Mouse (Mus musculus) kidney, postnatal 0 days (tissue): ENCODE measurements around the gene Barhl1. TPM values are rescaled to one million over a fixed set of nuclear protein-coding genes. Genes with fewer than 3 reads are reported as not detected.
A peak's percentile ranks its signal among the peaks of the same experiment; 100 is the strongest.

Experiments used
- ATAC-seq: fragments of 200-750 bp; cut with Nextera tagmentation; replicated peaks from 2 replicates; pipeline ENCODE4 v1.8.0; 2017; ENCODE audit warnings: low read depth, moderate number of reproducible peaks, moderate TSS enrichment, moderate library complexity; ENCODE audit not compliant: low FRiP score
- DNase-seq: peaks from one replicate; pipeline ENCODE4 v3.0.0-alpha.2; 2016; ENCODE audit warnings: low spot score
- H3K27ac ChIP-seq: fragments of 300-500 bp; sonication (generic); 2 replicates; pipeline ENCODE4 v1.5.1; 2014; ENCODE audit warnings: mild to moderate bottlenecking
- H3K27me3 ChIP-seq: fragments of 300-500 bp; sonication (generic); 2 replicates; pipeline ENCODE4 v1.6.1; 2014; ENCODE audit warnings: low read length, mixed read lengths; ENCODE audit not compliant: insufficient read depth
- H3K36me3 ChIP-seq: fragments of 300-500 bp; sonication (generic); 2 replicates; pipeline ENCODE4 v1.6.1; 2014; ENCODE audit warnings: low read length, mixed read lengths; ENCODE audit not compliant: insufficient read depth
- H3K4me1 ChIP-seq: fragments of 300-500 bp; sonication (generic); replicated peaks from 2 replicates; pipeline ENCODE4 v1.6.1; 2014; ENCODE audit warnings: antibody characterized with exemption, low read length, mixed read lengths; ENCODE audit not compliant: insufficient read depth
- H3K4me2 ChIP-seq: fragments of 300-500 bp; sonication (generic); 2 replicates; pipeline ENCODE4 v1.6.1; 2014; ENCODE audit warnings: mild to moderate bottlenecking, low read length, moderate library complexity, mixed read lengths
- H3K4me3 ChIP-seq: fragments of 300-500 bp; sonication (generic); replicated peaks from 2 replicates; pipeline ENCODE4 v1.5.1; 2014; ENCODE audit warnings: low read depth, low read length
- H3K9ac ChIP-seq: fragments of 300-500 bp; sonication (generic); 2 replicates; pipeline ENCODE4 v1.6.1; 2014; ENCODE audit warnings: low read depth, low read length
- H3K9me3 ChIP-seq: fragments of 300-500 bp; sonication (generic); replicated peaks from 2 replicates; pipeline ENCODE4 v1.6.1; 2016; ENCODE audit warnings: low read length, inconsistent platforms, mixed read lengths
- CTCF ChIP-seq: IDR thresholded peaks from 2 replicates; pipeline ENCODE4 v1.5.1; 2016; ENCODE audit warnings: antibody characterized with exemption, low read depth, mild to moderate bottlenecking, moderate library complexity
- WGBS: fragments of 180-500 bp; shearing (Covaris S2); extraction: QIAGEN DNeasy Blood & Tissue Kit; methylation state at CpG from one replicate; pipeline ENCODE4 v1.1.7; 2014; 5-methylcytosine and 5-hydroxymethylcytosine counted together
- polyA plus RNA-seq: library from polyadenylated mRNA; unstranded; fragments of >200 nt; fragmentation: Nextera tagmentation; extraction: Ambion mirVana; gene quantifications from 2 replicates; pipeline ENCODE4 v1.2.1, GENCODE M21; 2015

Gene Barhl1
- polyA plus RNA-seq, 1 experiment from 2014 or later = not detected

DNA sequence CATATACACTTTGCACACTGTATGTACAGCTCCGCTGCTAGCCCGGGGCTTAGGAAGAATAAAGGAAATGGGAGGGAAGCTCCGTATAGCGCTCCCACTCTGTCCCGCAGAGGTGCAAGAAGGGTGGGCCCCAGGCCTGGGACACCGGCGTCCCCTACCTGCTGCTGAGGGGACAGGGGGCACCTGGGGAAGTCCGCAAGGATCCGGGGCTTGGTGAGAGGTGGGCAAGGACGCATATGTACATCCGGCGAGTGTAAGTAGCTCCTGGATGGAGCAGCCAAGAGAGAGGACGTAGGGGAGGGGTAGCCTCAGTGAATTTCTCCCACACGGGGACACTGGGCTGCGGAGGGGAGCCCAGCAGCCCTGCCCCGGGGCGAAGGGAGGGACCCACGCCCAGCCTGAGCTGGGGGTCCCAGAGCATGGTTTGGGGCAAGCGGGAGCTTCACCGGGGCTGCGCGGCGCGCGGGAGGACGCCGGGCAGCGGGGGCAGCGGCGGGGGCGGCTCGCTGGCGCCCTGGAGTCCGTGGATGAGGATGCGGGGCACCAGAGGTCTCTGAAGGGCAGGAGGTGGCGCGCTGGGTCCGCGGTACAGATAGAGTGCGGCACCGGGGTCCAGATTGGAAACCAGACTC lies 7.2 kb downstream of the Barhl1 start:
- no peak for TF ChIP-seq CTCF
- Histone ChIP-seq H3K36me3 (peaks cover 13% of the 10 kb centered on the region; the same call in 1 of the 2 replicates), H3K27ac (no peak overlapping the region), H3K9me3 (no peaks in the 10 kb centered on the region), H3K27me3 (peaks cover 59% of the 10 kb centered on the region), H3K4me3 (0 out of 2 replicates have a peak overlapping the region, but pooled peaks have one; percentile 9), H3K4me2 (peak overlapping the region; percentile 39), H3K4me1 (peaks cover 15% of the 10 kb centered on the region; the same call in 1 of the 2 replicates), H3K9ac (no peak overlapping the region)
- under 1% methylated on average over 40 of the region's 41 CpGs for WGBS
- DNase-seq = no peak
- ATAC-seq = no peak

DNA sequence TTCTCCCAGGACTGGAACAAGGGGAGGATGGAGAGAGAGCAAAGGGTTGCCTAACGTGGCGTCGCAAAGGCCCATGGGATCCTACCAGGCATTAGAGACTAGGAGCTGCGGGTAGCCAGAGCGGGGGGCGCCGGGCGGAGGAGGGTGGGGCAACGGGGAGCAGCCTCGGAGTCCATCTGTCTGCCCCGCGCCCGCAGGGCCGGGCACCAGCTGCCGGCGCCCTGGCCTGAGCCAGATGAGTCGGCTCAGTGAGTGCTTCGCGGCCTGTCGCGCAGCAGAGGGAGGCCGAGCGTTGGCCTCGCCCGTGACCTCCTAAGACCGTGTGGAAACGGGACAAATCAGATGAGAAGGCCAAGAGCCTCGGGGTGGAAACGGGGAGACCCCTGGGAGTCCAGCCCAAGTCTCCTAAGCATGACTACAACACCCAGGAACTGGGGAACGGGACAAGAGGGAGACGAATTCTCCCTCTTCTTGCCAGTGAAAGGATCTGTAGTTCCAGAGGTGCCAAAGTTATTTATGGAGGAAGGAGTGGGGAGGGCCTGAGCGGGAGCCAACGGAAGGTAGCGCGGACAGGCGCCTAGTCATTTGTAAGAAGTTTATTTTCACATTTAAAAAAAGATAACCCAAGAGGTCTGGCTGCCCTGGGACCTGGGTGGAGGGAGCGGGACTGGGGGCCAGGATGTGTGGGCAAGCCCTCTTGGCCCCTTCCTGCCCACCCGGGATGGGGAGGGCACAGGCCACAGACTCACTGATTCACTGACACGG lies 7.9 kb downstream of the Barhl1 start:
- H3K9me3 ChIP-seq = no peaks in the 10 kb centered on the region
- peaks cover 15% of the 10 kb centered on the region; the same call in 1 of the 2 replicates for H3K4me1 ChIP-seq
- no peak for TF ChIP-seq CTCF
- H3K27me3 ChIP-seq = peaks cover 51% of the 10 kb centered on the region
- ATAC-seq (peak; percentile 60), DNase-seq (no peak)
- under 1% methylated on average over 39 of the region's 39 CpGs for WGBS
- H3K36me3 ChIP-seq = peaks cover 13% of the 10 kb centered on the region; the same call in 1 of the 2 replicates
- H3K4me2 ChIP-seq = peak overlapping the region; percentile 39
- H3K27ac ChIP-seq = no peak overlapping the region
- peak overlapping the region; percentile 24 for H3K4me3 ChIP-seq
- H3K9ac ChIP-seq = no peak overlapping the region

DNA sequence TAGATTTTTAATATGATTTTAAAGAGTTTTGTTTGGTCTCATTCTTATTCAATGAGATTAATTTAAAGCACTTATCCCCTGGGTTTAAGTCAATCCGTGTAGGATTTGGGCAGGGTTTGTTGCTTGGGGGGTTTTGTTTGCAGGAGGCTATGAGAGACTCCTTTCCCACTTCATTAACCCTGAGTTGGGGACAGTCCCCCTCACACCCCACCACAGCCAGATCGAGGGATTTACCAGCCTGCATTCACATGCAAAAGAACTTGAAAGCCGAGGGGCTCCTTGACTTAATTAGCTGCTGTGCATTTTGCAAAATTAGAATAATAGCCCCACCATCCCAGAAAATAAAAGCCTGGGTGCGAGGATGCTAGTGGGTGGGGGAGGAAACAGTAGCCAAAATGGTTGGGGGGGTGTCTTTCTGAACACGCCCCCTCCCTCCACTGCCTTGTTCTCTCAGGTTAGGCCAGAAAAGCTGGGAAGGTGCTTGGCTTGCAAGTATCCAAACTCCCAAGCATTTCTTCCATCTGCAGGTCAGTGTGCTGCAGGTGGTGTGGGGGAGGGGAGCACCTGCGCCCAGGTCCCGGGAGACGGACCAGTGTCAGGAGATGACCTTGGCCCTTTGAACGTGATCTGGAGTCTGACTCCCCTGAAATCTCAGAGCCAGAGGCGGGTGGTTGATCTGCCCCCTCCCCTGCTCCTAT lies 8.6 kb downstream of the Barhl1 start:
- no peaks in the 10 kb centered on the region for H3K9me3 ChIP-seq
- no peak for TF ChIP-seq CTCF
- no peak overlapping the region for H3K9ac ChIP-seq
- no peak overlapping the region for H3K27ac ChIP-seq
- H3K36me3 ChIP-seq = peaks cover 13% of the 10 kb centered on the region; the same call in 1 of the 2 replicates
- H3K4me3 ChIP-seq = peak overlapping the region; percentile 24
- H3K27me3 ChIP-seq = peaks cover 44% of the 10 kb centered on the region
- peaks cover 15% of the 10 kb centered on the region; the same call in 1 of the 2 replicates for H3K4me1 ChIP-seq
- 10% methylated on average over 10 of the region's 10 CpGs for WGBS
- DNase-seq = no peak
- 0 out of 2 replicates have a peak, but pooled peaks have one; percentile 3 for ATAC-seq
- H3K4me2 ChIP-seq = peak overlapping the region; percentile 39

DNA sequence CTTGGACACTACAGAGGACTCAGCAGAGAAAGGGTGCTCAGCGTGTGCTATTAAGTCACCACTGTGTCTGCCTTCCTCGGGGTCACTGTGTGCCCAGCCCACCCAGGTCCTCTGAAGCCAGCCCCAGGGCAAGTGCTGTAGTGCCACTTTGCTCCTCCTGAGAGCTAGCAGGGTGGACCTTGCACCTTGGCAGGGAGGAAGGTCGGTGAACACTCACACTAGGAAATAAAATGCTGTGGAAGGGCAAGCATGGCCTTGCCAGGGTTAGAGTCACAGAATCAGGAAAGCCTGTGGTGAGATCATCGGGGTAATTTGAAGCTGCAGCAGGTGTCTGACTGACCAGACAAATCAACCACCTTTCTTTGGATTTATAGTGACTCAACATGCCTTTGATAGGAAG lies 10.9 kb downstream of the Barhl1 start:
- ATAC-seq = no peak
- 60% methylated on average over 4 of the region's 4 CpGs for WGBS

DNA sequence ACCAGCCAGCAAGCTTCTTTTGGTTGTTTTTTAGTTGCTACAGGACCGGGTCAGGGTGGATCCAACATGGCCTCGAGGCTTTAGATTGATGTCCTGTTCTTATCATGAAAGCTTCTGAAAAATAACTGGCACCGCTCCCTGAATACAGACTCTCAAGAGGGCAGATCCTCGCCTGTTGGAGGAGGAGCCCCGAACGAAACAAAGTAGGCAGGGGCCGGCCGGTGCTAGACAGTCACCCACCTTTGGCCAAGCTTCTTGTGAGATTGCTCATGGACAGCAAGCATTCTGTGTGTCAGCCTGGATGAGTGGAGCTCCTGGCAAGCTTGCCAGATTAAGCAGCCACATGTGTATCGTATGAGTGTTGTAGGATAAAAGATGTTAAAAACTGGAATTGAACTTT lies 11.7 kb downstream of the Barhl1 start:
- no peaks in the 10 kb centered on the region for H3K9me3 ChIP-seq
- DNase-seq (no peak), ATAC-seq (no peak)
- TF ChIP-seq CTCF = no peak
- no peak overlapping the region for H3K27ac ChIP-seq
- 83% methylated on average over 9 of the region's 9 CpGs for WGBS
- no peak overlapping the region for H3K9ac ChIP-seq
- no peak overlapping the region for H3K4me3 ChIP-seq
- H3K27me3 ChIP-seq = peaks cover 14% of the 10 kb centered on the region
- H3K36me3 ChIP-seq = peaks cover 20% of the 10 kb centered on the region; the same call in 1 of the 2 replicates
- no peak overlapping the region for H3K4me2 ChIP-seq
- H3K4me1 ChIP-seq = peaks cover 15% of the 10 kb centered on the region; the same call in 1 of the 2 replicates

More for the DNA sequence above, 10.9 kb downstream of the Barhl1 start:
- peaks cover 15% of the 10 kb centered on the region; the same call in 1 of the 2 replicates for H3K4me1 ChIP-seq
- no peak for DNase-seq
- H3K9ac ChIP-seq = no peak overlapping the region
- peaks cover 22% of the 10 kb centered on the region for H3K27me3 ChIP-seq
- TF ChIP-seq CTCF = no peak
- no peak overlapping the region for H3K4me3 ChIP-seq
- H3K9me3 ChIP-seq = no peaks in the 10 kb centered on the region
- no peak overlapping the region for H3K27ac ChIP-seq
- no peak overlapping the region for H3K4me2 ChIP-seq
- H3K36me3 ChIP-seq = peaks cover 13% of the 10 kb centered on the region; the same call in 1 of the 2 replicates

DNA sequence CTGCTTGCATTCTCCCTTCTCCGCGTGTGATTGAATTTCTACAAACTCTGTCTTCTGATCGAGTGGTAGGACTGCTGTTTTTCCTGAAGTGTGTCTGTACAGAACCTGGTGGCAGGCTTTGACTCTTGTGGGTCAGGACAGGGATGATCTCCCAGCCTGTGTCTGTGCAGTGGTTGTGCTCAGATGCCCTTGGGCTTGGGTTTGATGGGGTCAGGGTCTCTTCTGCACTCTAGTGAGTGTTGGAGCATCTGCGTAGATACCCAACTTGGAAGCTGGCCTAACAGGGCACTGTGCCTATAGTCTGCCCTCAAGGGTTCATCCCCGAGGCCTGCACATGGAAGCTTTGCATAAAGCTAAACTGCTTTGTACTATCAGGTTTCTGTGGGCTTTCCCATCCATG lies 12.6 kb downstream of the Barhl1 start:
- Histone ChIP-seq H3K27me3 (peaks cover 5% of the 10 kb centered on the region; the same call in 1 of the 2 replicates), H3K36me3 (peaks cover 23% of the 10 kb centered on the region; the same call in 1 of the 2 replicates), H3K9me3 (no peaks in the 10 kb centered on the region), H3K4me3 (no peak overlapping the region), H3K4me1 (peaks cover 9% of the 10 kb centered on the region; the same call in 1 of the 2 replicates), H3K9ac (no peak overlapping the region), H3K27ac (no peak overlapping the region), H3K4me2 (no peak overlapping the region)
- 81% methylated on average over 5 of the region's 5 CpGs for WGBS
- no peak for DNase-seq
- no peak for TF ChIP-seq CTCF
- no peak for ATAC-seq
